Mouse (Mus musculus): ENCODE results near the gene Psrc1.

Psrc1 gene

DNA sequence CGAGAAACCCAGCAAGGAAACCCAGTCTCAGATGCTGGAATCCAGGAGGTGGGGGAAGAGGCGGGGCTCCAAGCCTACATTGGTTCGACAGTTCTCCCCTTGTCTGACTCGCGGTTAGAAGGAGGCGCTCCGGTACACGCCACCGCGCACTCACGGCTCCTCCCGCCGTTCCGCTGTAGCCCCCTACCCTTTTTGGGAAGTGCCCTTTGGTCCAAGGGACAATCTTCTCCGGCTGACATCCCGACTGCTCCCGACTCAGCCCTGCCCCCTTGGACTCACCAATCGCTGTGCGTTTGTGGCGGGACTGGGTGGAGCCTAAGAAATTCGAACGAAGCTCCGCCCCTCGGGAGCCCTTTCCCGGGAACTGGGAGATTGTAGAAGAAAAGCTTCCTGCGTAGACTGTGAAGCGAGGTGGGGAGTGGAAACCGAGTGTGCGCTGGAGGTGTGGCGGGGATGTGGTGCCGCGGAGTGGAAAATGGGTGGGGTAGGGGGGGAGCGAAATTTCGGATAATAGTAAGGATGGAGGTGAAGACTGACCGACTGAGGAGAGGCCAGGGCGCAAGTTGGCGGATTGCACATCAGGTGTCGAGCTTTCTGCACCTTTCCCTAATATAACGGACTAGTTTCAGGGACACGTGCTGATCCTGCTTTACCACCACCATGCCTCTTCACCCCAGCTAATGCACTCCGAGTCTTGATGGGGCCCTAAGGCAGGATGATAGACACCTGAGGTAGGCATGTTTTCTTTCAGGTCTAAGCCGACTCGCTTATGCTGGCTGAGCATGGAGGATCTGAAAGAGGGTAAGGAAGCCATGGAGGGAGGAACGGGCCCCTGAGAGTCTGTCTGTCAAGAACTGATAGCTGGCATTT lies at the start of gene Psrc1:
Gene Psrc1, plus strand, starts transcription at position 355 of the 870 bp plus-strand sequence.
- peak; percentile 87 for ATAC-seq (ENCODE audit: insufficient number of reproducible peaks, low FRiP score, low TSS enrichment)

- ATAC-seq (ENCODE audit: insufficient number of reproducible peaks, low FRiP score, low TSS enrichment) = no peak
Measured at GRCm38 (mm10) chr3:108336878-108337277, 46.8 kb upstream of the Psrc1 start.

DNA sequence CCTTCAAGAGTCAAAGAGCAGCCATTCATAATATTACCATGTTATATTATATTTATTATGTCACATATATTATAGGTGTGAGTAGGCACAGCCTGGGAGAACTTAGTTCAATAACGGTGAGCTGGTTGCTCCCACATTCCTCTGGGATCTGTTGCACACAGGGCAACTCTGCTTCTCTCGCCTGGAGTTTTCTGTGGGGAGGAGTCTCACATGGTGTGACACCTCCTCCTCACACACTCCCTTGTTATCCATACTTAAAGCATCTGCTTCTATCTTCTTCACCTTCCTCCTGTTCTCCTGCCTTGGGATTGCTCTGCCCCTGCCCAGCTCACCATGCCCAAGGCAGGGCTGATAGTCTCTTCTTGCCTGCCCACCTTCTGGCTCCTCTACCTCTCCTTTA lies 42.6 kb upstream of the Psrc1 start:
- ATAC-seq (ENCODE audit: insufficient number of reproducible peaks, low FRiP score, low TSS enrichment) = no peak

DNA sequence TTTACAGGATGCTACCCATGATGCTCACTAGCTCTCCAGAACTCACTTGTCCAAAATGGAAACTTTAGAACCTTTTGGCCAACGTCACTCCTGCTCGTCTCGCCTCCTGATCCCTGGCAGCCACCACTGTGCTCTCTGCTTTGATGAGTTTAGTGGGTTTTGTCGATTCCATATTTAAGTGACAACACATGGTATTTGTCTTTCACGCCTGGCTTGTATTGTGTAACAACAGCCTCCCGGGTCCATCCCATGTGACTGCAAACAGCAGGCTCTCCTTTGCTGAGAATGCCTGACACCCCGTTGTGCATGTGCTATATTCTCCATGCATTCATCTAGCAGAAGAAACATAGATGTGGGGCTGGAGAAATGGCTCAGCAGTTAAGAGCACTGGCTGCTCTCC lies 41.5 kb upstream of the Psrc1 start:
- ATAC-seq (ENCODE audit: insufficient number of reproducible peaks, low FRiP score, low TSS enrichment) = no peak

GRCm38 (mm10) chr3:108345855-108346254 lies 37.8 kb upstream of the Psrc1 start:
- ATAC-seq (ENCODE audit: insufficient number of reproducible peaks, low FRiP score, low TSS enrichment) = no peak

- no peak for ATAC-seq (ENCODE audit: insufficient number of reproducible peaks, low FRiP score, low TSS enrichment)
Measured at GRCm38 (mm10) chr3:108348376-108348775, 35.3 kb upstream of the Psrc1 start.

DNA sequence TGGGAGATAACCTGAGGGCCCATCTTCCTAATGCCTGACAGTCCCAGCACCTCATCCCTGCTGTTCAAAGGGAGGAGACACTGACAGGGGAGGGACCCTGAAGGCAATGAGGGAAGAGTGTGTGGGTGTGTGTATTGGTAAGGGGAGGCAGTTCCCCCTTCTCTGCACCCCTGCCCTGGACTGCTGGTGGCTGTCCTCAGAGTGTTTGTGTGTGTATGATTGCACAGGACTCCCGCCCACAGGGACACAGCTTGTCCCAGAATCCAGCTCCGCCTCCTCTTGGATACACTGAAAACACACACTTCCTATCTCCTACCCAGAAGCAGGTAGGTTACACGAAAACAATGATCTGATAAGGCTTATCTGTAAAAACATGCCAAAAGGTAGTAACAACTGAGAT lies 28.4 kb upstream of the Psrc1 start:
- ATAC-seq (ENCODE audit: insufficient number of reproducible peaks, low FRiP score, low TSS enrichment) = no peak

GRCm38 (mm10) chr3:108357051-108357450 lies 26.6 kb upstream of the Psrc1 start:
- no peak for ATAC-seq (ENCODE audit: insufficient number of reproducible peaks, low FRiP score, low TSS enrichment)

DNA sequence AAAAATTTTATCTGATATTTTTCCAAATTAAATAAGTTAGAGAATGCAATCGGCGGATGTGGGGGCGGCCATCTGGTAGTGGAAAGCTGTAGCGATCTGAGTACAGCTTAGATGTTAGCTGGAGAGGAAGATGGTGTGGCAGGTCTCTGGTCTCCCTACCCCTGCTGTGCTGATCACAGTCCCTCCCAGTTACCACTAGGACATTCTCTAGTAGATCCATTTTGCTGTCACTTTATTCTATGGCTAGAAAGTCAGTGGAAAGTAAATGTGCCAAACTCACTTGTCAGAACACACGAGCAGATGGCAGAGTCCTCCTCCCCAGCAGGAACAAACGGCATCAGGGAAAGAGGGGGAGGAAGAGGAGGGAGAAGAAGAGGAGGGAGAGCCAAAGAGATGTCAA lies 25.2 kb upstream of the Psrc1 start:
- ATAC-seq (ENCODE audit: insufficient number of reproducible peaks, low FRiP score, low TSS enrichment) = 0 out of 2 replicates have a peak, but pooled peaks have one; percentile 7

- ATAC-seq (ENCODE audit: insufficient number of reproducible peaks, low FRiP score, low TSS enrichment) = no peak
Measured at GRCm38 (mm10) chr3:108360894-108361293, 22.7 kb upstream of the Psrc1 start.

DNA sequence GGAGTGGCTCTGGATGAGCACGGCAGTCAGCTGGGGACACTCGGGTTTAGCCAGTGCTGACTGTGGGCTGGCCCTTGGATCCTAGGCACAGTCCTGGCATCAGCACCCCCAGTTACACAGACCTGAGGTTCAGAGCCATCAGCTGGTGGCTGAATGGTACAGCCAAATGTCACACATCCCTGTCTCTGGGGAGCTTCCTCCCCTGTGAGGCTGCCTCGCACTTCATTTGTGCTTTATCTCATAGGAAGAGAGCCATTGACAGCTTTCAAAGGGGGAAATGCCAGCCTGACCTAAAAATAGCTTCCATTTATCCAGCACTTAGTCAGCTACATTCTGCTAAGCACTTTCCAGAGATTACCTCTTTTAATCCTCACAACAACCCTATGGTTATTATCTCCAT lies 20.0 kb upstream of the Psrc1 start:
- no peak for ATAC-seq (ENCODE audit: insufficient number of reproducible peaks, low FRiP score, low TSS enrichment)

DNA sequence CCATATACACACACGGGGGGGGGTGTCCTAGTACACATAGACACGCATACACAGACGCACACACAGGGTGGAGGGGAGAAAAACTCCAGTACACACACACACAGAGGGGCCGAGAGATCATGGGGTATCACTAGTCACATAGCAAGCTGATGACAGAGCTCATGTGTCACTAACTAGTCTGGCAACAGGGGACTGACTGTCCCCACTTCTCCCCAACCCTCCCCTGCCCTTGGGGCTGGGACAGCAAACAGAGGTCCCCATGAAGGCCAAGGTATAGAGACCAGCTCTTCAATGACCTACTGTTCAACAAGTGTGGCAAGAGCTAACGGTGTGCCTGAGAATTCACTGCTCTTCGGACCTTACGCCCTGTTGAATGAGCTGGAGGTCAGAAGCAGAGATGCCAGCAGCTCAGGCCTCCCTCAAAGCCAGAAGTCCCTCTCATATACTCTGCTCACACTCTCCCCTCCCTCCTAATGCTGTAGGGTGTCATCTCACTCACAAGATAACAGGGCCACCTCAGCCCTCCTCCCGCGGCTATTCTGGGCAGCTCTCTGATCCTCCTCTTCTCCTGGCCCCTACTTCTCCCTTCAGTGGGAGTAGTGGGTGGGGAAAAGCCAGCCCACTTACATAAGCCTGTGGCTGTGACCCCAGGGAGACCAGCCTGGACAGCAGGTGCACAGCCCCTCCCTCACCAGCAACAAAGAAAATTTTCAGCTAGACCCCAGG lies 19.2 kb upstream of the Psrc1 start, which contains the start of gene Mybphl:
Gene Mybphl, plus strand, starts transcription at position 642 of the 726 bp plus-strand sequence.
- ATAC-seq (ENCODE audit: insufficient number of reproducible peaks, low FRiP score, low TSS enrichment) = no peak

GRCm38 (mm10) chr3:108367173-108367572 lies 16.5 kb upstream of the Psrc1 start:
- no peak for ATAC-seq (ENCODE audit: insufficient number of reproducible peaks, low FRiP score, low TSS enrichment)

DNA sequence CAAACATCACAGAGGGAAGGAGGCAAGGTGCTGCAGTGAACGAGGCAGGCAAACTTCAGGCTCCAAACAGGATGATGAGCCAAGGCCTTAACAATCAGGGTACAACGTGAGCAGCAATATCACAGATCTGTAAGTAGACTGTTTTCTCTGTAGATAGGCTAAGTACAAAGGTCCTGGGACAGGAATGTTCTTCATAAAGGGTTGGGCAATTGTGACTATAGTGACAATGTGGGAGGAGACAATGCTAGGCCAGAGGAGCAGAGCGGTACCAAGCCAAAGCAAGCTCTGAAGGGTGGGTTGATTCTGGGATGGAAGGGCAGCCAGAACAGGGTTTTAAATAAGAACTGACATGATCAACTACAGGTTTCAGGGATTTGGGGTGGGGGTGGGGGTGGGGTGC lies 15.8 kb upstream of the Psrc1 start:
- no peak for ATAC-seq (ENCODE audit: insufficient number of reproducible peaks, low FRiP score, low TSS enrichment)

DNA sequence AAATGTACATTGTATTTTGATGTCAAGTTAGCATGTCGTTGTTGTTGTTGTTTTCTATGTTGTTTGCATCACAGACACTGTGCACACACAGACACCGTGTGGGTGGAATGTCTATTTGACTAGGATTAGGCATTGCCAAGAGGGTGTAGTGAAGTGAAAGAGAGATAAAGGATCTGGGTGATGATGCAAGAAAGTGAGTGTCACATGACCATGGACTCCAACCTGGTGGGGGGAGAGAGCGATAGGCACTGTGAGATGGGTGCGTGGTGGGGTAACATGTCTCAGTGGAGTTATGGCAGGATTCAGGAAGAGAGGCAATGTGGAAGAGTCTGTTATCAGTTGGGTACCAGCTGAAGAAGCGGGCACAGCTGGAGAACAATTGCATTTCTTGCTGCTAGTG lies 14.9 kb upstream of the Psrc1 start:
- no peak for ATAC-seq (ENCODE audit: insufficient number of reproducible peaks, low FRiP score, low TSS enrichment)

DNA sequence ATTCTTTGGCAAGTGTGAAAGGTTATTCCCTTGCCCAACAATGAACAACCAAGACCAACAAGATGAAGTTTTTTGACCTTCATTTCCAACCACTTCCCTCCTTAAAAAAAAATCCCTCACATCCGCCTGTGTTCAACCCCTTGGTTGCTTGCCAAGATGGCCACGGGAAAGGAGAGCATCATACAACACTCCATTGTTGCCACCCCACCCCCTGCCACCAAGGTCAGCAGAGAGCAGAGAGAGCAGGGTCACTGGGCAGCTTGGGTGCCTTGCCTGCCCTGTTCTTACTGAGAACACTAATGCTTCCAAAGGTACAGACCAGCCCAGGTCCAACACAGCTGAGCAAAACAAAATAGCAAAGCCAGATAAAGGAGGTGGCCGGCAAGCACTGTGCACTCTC lies 11.4 kb upstream of the Psrc1 start:
- ATAC-seq (ENCODE audit: insufficient number of reproducible peaks, low FRiP score, low TSS enrichment) = no peak

DNA sequence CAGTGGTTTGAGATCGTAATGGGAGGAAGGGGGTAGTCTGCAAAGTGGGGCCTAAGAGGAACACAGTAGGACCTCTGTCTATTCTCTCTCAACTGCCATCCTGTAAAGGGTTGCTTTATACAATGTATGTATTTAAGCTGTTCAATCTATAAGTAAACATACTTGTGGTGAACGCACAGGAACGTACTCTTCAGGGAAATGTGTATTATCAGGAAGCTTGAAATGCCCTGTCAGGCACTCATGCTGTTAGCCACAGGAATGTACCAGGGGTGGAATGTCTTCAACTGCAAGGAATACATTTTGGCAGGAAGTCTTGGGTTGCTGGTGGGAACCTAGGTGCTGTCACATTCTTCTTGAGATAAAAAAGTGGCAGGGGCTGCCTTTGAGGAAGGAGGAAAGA lies 10.9 kb upstream of the Psrc1 start:
- no peak for ATAC-seq (ENCODE audit: insufficient number of reproducible peaks, low FRiP score, low TSS enrichment)

DNA sequence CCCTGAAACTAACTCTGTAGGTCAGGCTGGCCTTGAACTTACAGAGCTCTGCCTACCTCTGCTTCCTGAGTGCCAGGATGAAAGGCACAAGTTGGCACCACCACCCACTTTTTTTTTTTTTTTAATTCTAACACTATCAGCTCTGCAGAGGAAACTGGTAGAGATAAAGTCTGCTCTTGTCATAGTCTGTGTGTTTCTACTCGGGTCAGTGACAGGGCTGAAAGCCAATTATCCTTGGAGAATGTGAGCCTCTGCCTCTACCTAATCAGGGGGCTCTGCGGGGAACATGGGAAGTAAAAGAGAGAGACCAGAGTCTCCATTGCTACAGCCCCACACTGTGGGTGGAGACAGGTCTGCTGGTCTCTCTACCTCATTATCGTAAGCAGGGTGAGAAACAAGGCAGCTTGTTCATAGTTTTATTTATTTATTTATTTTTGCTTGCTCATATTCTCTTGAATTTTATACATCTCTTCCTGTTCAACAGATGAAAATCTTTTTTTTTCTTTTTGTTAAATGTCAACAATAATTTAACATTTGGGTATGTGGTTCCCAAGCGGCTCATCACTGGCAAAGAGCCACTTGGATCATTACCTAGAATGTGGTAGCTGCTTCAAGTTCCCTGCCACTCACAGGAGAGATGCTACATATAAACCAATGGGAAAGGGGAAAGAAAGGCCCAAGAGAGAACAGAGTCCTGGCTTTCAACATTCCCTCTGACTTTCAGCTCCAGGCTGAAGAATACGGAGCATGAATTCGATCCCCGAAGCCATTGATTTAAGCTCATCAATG lies 4.6 kb upstream of the Psrc1 start:
- no peak for ATAC-seq (ENCODE audit: insufficient number of reproducible peaks, low FRiP score, low TSS enrichment)

GRCm38 (mm10) chr3:108380695-108381094 lies 2.9 kb upstream of the Psrc1 start:
- ATAC-seq (ENCODE audit: insufficient number of reproducible peaks, low FRiP score, low TSS enrichment) = no peak

DNA sequence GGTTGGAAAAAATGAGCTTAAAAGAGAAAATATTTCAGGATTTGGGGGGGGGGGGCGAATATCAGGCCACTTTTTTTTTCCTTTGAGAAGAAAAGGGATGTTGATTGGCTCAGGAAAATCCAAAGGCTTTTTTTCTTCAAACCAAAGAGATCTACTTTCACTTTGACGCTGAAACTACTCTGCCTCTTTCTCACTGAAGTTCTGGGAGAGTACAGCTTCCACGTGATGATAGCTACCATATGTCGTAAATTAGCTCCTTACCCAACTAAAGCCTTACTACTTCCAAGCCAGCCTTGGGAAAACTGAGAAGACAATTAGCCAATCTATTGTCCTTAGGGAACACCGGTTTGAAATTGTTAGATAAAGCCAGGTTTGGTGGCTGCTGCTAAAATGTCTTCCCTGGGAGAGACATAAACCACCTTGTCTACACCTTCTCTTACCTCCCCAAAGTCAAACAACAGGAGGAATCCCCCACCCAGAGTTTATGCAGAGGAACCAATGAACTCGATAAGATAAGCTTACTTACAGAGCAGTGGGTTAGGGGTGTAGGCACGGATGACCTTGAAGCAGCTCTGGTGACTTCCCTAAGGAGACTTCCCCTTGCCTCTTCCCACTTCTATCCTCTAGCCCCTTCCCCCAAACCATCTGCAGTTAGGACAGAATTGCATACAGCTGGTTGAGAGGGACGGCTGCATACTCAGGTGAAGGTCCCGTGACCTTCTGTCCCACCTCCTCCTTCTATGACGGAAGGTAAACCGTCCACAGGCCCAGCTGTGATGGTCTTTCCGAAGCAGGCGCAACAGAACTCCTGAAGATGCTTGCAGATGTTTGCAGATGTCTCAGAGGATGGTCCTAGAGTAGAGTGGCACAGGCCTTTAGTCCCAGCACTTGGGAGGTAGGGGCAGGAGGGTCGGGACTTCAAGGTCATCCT lies 1.4 kb upstream of the Psrc1 start:
- no peak for ATAC-seq (ENCODE audit: insufficient number of reproducible peaks, low FRiP score, low TSS enrichment)

Measured in cerebellum, adult (tissue).